Mouse (Mus musculus) stomach, postnatal 0 days (tissue): Measurements from ENCODE around the gene Sec11a. TPM values are rescaled to one million over a fixed set of nuclear protein-coding genes. Genes with fewer than 3 reads are reported as not detected.

Source experiments
- ATAC-seq: fragments of 200-750 bp; cut with Nextera tagmentation; 2 replicates; pipeline ENCODE4 v1.8.0; 2017; ENCODE audit not compliant: low FRiP score, low TSS enrichment
- DNase-seq: peaks from one replicate; pipeline ENCODE4 v3.0.0-alpha.2; 2016; ENCODE audit warnings: low spot score
- H3K27ac ChIP-seq: fragments of 300-500 bp; sonication (generic); replicated peaks from 2 replicates; pipeline ENCODE4 v1.5.1; 2014; ENCODE audit warnings: mild to moderate bottlenecking, control low read depth
- H3K27me3 ChIP-seq: fragments of 300-500 bp; sonication (generic); 2 replicates; pipeline ENCODE4 v1.6.1; 2014; ENCODE audit warnings: low read length; ENCODE audit not compliant: control insufficient read depth, insufficient read depth
- H3K36me3 ChIP-seq: fragments of 300-500 bp; sonication (generic); 2 replicates; pipeline ENCODE4 v1.6.1; 2014; ENCODE audit warnings: low read length, mixed read lengths; ENCODE audit not compliant: control insufficient read depth, insufficient read depth
- H3K4me1 ChIP-seq: fragments of 300-500 bp; sonication (generic); replicated peaks from 2 replicates; pipeline ENCODE4 v1.6.1; 2014; ENCODE audit warnings: antibody characterized with exemption; ENCODE audit not compliant: control insufficient read depth, insufficient read depth
- H3K4me2 ChIP-seq: fragments of 300-500 bp; sonication (generic); replicated peaks from 2 replicates; pipeline ENCODE4 v1.6.1; 2014; ENCODE audit warnings: low read depth, mild to moderate bottlenecking, control low read depth, moderate library complexity
- H3K4me3 ChIP-seq: fragments of 300-500 bp; sonication (generic); 2 replicates; pipeline ENCODE4 v1.5.1; 2014; ENCODE audit warnings: low read depth, low read length, control low read depth
- H3K9ac ChIP-seq: fragments of 300-500 bp; sonication (generic); 2 replicates; pipeline ENCODE4 v1.6.1; 2014; ENCODE audit warnings: mild to moderate bottlenecking, low read length, control low read depth, mixed read lengths
- H3K9me3 ChIP-seq: fragments of 300-500 bp; sonication (generic); 2 replicates; pipeline ENCODE4 v1.6.1; 2016; ENCODE audit warnings: low read length; ENCODE audit not compliant: control insufficient read depth
- CTCF ChIP-seq: IDR thresholded peaks from 2 replicates; pipeline ENCODE4 v1.5.1; 2016; ENCODE audit warnings: antibody characterized with exemption, low read depth, mild to moderate bottlenecking, moderate library complexity
- EP300 ChIP-seq: optimal IDR thresholded peaks from 2 replicates; pipeline ENCODE3; 2016; ENCODE audit warnings: antibody characterized with exemption
- WGBS: fragments of 180-500 bp; shearing (Covaris S2); extraction: QIAGEN DNeasy Blood & Tissue Kit; methylation state at CpG from one replicate; pipeline ENCODE4 v1.1.7; 2014; 5-methylcytosine and 5-hydroxymethylcytosine counted together
- polyA plus RNA-seq: library from polyadenylated mRNA; unstranded; fragments of >200 nt; fragmentation: Nextera tagmentation; extraction: Ambion mirVana; gene quantifications from 2 replicates; pipeline ENCODE4 v1.2.1, GENCODE M21; 2015

Sec11a gene
- 167 and 168 TPM in 2 replicates for polyA plus RNA-seq

DNA sequence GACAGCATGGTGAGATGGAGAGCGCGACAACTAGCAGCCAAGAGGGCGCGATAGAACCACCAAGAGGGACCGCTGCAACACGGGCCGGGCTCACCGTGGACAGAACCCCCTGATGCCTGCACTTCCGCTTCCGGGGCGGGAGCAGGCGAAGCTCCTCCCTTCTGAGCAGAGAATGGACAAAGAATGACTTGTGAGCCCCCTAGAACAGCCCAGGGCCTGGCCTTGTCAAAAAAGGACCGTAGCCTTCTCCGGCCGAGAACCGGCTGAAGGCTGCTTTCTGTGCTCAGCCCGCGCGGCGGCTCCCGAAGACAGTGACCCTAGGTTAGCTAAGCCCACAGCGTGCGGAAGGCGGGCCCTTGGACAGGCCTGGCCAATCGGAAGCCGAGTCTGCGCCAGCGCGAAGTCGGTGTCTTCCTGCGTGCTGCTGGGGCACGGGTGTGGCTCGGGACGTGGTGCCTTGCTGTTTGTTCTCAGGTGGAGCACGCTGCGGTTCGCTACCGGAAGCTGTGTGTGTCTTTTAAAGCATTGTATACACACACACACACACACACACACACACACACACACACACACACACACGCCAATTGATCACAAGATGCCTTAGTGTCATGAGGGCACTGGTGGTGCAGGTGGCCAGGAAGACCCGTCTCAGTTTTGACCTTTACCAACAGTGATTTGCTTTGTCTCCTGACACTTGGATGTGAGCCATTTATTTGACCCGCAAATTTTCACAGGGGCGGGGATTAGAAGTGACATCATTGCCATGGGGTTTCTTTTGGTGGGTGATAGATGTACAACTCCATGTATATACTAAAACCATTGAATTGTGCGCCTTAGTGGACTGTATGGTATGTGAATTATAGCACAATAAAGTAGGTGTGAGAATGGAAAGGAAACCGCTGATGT lies at the start of gene Sec11a:
TSS of gene Sec11a (minus strand) at position 336 of the 906 bp plus-strand sequence.
- peak; percentile 99 for ATAC-seq
- peaks cover 5% of the 10 kb centered on the region; the same call in 1 of the 2 replicates for H3K4me1 ChIP-seq

DNA sequence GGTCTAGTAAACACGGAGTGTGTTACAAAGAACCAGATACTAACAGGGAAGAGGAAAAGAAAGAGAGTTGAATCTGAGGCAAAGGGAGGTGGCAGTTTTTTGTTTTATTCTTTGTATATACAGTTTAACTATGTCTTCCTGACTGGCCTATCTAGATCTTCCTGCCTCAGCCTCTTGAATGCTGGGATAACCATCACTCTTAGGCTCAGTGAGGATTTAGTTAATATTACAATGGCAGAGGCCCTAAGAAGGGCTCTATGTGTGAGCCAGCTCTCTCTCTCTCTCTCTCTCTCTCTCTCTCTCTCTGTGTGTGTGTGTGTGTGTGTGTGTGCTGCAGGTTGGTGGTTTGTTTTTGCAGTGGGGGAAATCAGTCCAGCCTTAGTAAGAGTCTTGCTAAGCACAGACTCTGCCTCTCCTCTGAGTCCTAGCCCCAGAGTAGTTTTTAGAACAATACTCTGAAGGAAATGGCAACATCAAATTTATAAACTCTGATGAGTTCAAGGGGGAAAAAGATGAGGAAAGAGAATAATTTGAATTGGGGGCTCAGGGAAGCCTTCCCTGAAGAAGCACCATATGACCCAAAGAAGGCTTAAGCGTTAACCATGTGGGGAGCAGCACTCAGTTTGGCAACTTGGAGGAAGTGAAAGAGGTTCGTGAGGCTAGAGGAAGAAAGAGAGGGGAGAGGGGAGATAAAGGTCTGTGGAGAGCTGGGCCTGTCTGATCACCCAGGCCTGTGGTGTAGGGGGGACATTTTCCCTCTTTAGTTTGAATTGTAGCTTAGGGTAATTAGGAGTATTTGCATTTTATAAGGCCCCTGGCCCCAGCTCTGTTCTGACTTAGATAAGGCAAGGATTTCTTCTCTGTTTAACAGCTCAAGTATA lies 47.9 kb upstream of the Sec11a start:
- no peak overlapping the region for H3K9ac ChIP-seq
- H3K4me1 ChIP-seq: peaks cover 7% of the 10 kb centered on the region
- 45% methylated on average over 3 of the region's 3 CpGs for WGBS
- H3K36me3 ChIP-seq: no peaks in the 10 kb centered on the region
- no peak for TF ChIP-seq EP300
- TF ChIP-seq CTCF: no peak
- DNase-seq (no peak), ATAC-seq (no peak)
- no peak overlapping the region for H3K4me3 ChIP-seq
- no peaks in the 10 kb centered on the region for H3K27me3 ChIP-seq
- H3K9me3 ChIP-seq: no peaks in the 10 kb centered on the region
- H3K27ac ChIP-seq: no peak overlapping the region
- H3K4me2 ChIP-seq: no peak overlapping the region

More for the DNA sequence above, at the start of gene Sec11a:
- H3K9me3 ChIP-seq: no peaks in the 10 kb centered on the region
- peak within 1 kb of the TSS; percentile 86 for H3K4me3 ChIP-seq
- peak within 1 kb of the TSS; percentile 96 for H3K27ac ChIP-seq
- H3K4me2 ChIP-seq: peak within 1 kb of the TSS; percentile 86
- peak within 1 kb of the TSS; percentile 91 for H3K9ac ChIP-seq
- no peaks in the 10 kb centered on the region for H3K36me3 ChIP-seq
- no peaks in the 10 kb centered on the region for H3K27me3 ChIP-seq
- WGBS: 2% methylated on average over 44 of the region's 44 CpGs
- TF ChIP-seq EP300 (no peak), CTCF (peak; percentile 50)
- DNase-seq: peak; percentile 95

DNA sequence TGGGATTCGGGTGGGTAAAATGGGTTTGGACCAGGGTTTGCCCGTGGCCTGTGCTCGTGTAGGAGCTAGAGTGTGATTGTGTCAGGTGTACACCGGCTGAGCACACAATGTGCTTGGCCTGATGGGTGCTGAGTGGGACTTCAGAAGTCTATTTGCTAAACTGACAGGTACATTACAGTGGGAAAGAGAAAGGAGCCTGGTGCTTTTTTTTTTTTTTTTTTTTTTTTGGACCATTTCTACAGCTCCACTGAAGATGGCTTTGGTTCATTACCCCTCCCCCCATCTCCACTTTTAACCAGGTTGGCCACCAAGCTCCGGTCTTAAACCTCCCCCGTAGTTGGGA lies 47.1 kb upstream of the Sec11a start:
- H3K4me2 ChIP-seq: peak overlapping the region; percentile 61
- WGBS: 27% methylated on average over 6 of the region's 6 CpGs
- TF ChIP-seq EP300: no peak
- TF ChIP-seq CTCF: no peak

GRCm38 (mm10) chr7:80993834-80994662 lies 46.5 kb upstream of the Sec11a start:
- no peaks in the 10 kb centered on the region for H3K9me3 ChIP-seq
- DNase-seq (no peak), ATAC-seq (peak; percentile 80)
- peak overlapping the region; percentile 61 for H3K4me2 ChIP-seq
- peak overlapping the region; percentile 97 for H3K9ac ChIP-seq
- peak overlapping the region; percentile 97 for H3K27ac ChIP-seq
- under 1% methylated on average over 36 of the region's 58 CpGs for WGBS
- H3K36me3 ChIP-seq: no peaks in the 10 kb centered on the region
- H3K27me3 ChIP-seq: no peaks in the 10 kb centered on the region
- peak overlapping the region; percentile 96 for H3K4me3 ChIP-seq
- peaks cover 7% of the 10 kb centered on the region for H3K4me1 ChIP-seq
- TF ChIP-seq CTCF (peak; percentile 41; the same call in 1 of the 2 replicates), EP300 (no peak)

More for the DNA sequence above, 47.1 kb upstream of the Sec11a start:
- DNase-seq: no peak
- H3K27ac ChIP-seq: peak overlapping the region; percentile 97
- no peak for ATAC-seq
- peaks cover 7% of the 10 kb centered on the region for H3K4me1 ChIP-seq
- H3K36me3 ChIP-seq: no peaks in the 10 kb centered on the region
- H3K4me3 ChIP-seq: peak overlapping the region; percentile 96
- no peaks in the 10 kb centered on the region for H3K27me3 ChIP-seq
- H3K9me3 ChIP-seq: no peaks in the 10 kb centered on the region
- peak overlapping the region; percentile 97 for H3K9ac ChIP-seq
